Mouse (Mus musculus): ENCODE results near the gene Dnah11. TPM values are rescaled to one million over a fixed set of nuclear protein-coding genes. Genes with fewer than 3 reads are reported as not detected.

The Dnah11 gene
- total RNA-seq, 2 experiments from 2014 or later, result 0.42 to 0.63 TPM

DNA sequence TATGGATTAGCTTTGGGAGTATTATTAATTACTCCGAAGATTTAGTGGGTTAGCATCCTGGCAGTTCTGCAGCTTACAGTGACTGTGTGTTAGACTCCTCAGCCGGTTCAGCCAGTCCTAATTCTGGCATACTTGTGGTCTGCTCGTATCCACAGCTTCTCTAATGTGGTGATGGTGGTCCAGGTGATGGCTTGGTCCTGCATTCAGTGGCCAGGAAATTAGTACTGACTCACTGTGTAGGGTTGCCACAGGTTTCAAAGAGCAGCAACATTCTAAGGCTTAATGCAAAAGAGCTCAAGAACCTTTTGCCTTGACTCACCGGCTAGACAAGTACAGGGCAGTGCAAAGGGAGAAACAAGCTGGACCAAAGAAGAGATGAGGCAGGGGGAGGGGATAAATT, 103.9 kb downstream of the Dnah11 start:
- DNase-seq (ENCODE audit: low spot score in 2 of 2), result no peak

DNA sequence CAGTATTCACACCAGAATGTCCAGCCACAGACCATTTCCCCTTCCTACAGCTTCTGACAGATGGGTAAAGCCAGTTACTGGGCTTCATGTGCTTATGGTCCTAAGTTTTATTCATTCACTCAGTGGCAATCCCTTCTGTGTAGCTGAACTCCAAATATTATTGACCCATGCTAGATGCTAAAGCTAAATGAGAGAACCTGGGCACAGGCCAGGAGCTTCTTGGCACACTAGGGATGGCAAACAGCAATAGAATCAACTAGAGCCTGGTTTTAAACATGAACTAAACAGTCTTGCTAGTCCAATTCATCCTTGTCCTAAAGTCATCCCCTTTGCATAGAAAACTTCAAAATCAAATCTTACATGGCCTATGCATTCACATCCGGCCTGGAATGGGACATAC, 113.6 kb downstream of the Dnah11 start:
- DNase-seq (ENCODE audit: low spot score in 2 of 2), result no peak

DNA sequence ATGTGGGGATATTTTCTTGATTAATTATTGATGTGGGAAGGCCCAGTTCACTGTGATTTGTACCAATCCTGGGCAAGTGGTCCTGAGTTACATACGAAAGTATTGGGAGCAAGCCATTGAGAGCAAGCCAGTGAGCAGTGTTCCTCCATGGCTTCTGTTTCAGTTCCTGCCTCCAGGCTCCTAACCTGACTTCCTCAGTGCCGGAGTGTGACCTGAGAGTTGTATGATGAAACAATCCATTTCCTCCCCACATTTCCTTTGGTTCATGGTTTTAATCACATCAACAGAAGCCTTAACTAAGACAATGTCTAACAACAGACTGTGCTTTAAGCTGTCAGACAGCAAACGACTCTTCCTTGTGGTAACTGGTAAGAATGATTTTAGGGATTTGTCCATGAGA, 114.0 kb downstream of the Dnah11 start:
- DNase-seq (ENCODE audit: low spot score in 2 of 2), result no peak

DNA sequence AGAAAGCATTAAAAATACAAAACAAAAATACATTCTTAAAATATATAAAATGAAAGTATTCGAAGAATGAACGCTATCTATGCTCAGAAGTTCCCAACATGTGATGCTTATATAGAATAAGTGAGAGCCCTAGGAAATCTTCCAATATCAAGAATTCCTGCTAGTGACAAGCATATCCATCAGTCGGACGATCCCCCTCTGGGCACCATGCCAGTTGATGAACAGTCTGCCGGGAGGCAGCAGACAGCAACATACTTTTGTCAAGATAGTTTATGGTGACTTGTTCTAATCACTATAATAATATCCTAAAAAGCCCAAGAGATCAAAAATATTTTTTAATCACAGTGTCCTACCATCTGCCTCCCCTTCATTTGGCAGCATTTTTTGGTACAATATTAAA, 114.7 kb downstream of the Dnah11 start:
- DNase-seq (ENCODE audit: low spot score in 2 of 2), result no peak

DNA sequence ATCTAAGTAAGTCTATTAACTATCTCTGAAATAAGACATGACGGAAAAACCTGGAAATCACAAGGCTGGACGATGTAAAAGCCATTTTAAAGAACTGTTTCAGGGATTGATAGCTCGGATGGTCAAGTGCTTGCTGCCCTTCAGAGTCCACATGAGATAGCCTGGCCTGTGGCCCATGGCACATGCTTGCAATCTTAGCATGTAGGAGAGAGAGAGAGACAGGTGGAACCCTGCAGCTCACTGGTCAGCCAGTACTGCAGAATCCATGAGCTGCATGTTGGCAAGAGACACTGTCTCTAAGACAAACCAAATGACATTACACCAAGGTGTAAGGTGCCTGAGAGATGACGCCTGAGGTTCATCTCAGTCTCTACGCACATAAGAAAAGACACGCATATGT, 118.4 kb downstream of the Dnah11 start:
- no peak for DNase-seq (ENCODE audit: low spot score in 2 of 2)

DNA sequence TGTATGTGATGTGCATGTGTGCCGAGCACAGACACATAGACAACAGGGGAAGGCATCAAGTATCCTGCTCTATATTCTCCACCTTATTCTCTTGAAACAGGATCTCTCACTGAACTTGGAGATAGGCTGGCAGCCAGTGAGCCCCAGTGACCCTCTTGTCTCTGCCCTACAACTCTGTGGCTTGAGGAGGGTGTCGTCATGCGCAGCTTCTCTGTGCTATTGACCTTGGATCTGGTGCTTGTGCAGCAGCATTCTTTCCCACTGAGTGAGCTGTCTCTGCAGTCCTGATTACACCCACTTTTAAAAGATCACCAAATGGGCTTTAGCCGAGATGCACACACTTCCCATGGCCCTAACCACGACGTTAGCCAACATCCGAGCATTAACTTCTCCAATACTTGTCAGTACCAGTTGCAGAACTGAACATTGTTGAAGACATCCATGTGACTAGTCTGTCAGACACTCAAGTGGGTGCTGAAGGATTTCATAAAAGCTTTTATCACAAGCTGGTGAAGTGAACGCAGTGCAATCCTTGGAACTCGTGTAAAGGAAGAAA, 120.3 kb downstream of the Dnah11 start:
- DNase-seq (ENCODE audit: low spot score in 2 of 2), result no peak

DNA sequence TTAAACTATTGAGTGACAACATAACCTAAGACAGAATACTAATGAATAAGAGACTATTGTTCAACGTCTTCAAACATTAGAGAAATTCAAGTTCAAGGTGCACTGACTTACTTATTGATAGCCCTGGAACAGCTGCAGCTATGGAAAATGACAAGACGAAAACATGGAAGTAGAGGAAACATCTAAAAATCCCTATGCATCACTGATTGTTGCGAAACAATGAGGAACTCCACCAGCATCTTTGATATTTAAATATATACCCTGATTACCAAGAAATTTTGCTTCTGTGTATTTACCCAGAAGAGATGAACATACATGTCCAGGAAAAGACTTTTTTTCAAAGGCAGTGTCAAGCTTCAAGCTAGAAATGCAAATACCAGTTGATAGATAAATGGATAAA, 122.0 kb downstream of the Dnah11 start:
- DNase-seq (ENCODE audit: low spot score in 2 of 2), result no peak

DNA sequence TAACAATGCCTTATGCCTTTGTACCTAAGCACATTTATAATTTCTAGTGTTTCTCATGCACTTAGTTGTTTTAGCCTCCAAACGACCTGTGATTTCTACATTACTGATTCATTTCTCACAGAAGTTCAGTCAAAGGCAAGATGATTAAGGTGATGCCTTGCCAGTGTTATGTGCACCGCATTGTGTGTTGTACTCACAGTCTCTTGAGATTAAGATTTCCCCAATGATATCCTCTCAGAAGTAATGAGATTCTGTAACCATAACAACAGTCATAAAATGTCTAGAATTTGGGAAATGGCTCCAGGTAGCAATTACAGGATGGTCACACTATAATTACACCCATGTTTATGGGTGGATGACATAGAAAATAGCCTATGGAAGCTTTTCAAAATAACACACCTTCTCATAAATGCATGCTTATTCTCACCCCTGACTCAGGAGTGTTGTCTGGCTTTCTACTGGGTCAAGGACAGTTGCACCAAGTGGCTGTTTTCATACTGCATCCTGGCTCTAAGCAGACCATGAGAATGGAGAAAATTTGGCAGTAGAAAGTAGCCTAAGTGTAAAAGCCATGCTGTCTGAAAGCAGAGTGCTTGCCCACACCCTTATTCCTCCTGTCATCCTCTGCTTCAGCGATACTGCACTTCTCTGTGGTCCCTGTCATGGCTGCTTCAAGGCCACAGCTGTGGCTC, 126.5 kb downstream of the Dnah11 start:
- no peak for DNase-seq (ENCODE audit: low spot score in 2 of 2)

DNA sequence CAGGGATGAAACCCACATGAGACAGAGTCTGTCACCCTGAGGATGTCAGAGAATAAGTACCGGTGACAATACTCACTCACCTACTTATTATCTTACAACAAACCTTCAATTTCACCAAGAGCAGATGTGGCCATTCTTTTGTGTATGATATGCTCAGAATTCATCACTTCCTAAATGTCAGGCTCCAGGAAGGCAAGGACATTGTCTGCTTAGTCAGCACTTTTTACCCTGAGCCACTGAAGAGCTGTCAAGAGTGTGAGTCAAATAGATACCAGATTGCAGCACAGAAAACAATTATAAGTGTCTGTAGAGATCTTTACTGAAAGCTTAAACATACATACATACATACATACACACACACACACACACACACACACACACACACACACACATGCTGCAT, 127.2 kb downstream of the Dnah11 start:
- DNase-seq (ENCODE audit: low spot score in 2 of 2), result no peak

DNA sequence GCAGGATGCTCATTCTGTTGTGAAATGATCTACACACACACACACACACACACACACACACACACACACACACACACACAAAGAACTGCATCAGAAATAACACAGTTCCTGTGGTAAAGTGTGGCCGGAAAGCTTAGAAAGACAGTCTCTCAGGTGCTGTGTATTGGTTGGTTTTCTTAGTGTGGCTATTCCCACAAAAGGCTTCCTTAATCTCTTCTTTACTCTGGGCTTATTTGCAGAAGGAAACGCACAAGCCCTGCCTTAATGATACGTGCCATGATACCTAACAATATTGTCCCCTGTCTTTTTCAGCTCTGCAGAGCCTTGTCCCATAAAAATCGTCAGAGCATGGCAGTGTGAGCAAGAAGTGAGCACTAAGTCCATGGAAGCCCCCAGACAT, 130.1 kb downstream of the Dnah11 start:
- no peak for DNase-seq (ENCODE audit: low spot score in 2 of 2)

DNA sequence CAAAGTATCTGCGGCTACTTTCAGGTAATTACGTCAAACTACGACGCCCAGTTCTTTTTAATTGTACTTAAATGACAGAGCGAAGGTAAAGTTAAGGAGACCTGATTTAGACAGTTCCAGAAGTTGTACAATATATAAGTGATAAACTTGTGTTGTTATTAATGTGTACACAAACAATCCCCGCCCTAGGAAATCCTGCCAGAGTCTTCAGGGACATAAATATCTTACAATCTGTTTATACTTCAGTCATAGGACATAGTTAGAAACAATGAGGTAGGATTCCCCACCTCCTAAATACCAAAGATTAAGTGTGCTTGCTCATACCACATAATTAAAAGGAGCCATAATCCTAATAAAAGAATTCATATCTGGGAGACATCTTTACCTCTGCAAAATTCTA, 136.5 kb downstream of the Dnah11 start:
- DNase-seq (ENCODE audit: low spot score in 2 of 2), result no peak

DNA sequence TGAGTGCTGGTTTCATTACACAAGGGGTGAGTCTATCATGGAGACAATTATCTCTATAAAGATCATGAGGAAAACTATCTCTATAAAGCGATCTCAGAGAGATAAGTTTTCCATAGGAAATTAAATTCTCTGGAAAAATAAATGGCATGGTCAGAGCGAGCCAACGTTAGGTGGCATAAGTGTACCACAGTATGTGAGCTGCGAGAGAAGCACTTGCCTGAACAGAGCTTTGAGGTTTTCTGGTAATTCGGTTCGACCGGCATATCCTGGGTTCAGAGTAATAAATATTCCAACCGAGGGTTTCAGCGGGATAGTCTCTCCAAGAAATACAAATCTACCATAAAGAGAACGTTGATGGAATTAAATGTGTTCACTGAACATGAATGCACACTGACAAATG, 142.0 kb downstream of the Dnah11 start:
- DNase-seq (ENCODE audit: low spot score in 2 of 2), result peak; percentile 15 to 39

DNA sequence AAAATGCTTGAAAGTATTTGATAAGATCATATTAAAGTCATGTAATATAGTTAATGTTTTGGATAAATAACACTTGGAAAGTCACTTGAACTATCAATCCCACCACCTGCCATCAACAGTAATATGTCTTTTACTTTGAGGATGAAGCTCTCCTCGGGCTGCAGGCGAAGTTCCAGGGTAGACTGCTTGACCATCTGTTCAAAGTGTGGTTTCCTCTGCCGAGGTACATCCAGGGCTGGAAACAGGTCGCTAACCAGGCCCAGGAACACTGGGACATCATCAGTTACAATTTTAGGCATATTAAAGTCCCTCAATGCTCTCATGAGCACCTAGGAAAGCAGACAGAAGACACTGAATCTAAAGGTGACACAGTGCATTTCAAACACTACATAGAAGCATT, 153.5 kb downstream of the Dnah11 start:
- DNase-seq (ENCODE audit: low spot score in 2 of 2), result no peak

DNA sequence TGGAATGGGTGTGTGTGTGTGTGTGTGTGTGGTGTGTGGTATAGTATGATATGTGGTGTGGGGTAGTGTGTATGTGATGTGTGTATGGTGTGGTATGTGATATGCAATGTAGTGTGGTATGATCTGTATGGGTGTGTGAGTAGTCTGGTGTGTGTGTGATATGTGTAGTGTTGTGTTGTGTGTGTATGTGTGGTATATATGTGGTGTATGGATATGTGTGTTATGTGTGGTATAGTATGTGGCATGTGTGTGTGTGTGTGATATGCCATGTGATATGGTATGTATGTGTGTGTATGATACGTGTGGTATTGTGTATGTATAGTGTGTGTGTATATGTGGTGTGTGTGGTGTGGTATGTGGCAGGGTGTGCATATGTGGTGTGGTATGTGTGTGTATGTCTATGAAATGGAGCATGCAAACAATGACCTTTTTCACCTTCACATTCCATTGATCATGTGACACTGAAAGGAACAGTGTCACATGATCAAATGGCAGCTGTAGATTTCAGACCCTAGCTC, 155.7 kb downstream of the Dnah11 start:
- DNase-seq (ENCODE audit: low spot score in 2 of 2), result no peak

DNA sequence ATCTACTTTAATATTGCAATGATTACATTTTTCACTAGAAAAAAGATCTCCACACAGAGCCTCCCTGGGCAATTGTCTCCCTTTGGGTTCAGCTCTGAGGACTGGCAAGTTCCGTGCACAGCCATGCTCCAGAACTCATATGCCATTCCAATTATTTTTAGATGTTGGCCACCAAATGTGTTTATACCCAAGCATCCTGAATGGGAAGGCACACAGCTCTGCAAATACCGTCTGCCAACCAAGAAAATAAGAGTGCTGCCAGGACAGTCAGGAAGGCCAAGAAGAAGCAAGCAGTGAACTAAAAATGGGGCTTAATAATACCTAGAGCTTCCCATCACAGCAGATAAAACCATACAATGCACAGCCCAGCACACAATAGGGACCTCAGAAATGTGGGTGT, 156.6 kb downstream of the Dnah11 start:
- DNase-seq (ENCODE audit: low spot score in 2 of 2), result no peak

DNA sequence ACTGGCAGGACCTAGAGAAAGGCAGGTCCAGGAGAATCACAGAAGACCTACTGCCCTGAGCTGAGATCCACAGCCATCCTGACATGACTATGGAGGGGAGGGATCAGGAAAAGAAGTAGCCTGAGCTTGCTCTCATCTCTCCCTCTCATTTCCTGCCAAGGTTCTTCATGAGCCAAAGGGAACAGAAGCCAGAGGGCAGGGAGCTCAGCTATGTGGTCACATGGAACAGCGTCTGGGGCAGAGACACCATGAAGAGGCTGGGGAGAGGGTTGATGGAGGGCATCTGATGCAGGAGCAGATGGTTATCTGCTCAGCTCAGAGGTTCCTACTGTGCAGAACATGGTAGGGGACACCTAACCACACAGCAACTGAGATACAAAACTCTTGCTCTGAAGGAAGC, 163.9 kb downstream of the Dnah11 start:
- no peak for DNase-seq (ENCODE audit: low spot score in 2 of 2)

DNA sequence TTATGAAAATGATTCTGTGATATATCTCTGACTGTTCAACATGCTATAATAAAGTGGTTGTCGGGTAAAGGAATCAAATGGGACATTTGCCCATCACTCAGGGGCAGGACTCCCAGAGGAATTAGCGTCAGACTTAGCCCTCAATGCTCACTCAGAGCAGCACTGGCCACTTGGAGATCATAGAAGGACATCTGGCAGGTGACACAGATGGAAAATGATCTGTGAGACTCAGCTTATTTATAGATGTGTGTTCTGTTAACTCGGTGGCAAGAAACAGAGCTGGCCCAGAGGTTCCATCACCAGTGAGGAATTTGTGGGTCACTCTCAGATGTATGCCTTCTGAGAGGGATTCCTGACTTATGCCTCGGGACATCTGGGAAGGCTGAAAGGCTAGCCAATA, 173.1 kb downstream of the Dnah11 start:
- DNase-seq (ENCODE audit: low spot score in 2 of 2), result no peak

DNA sequence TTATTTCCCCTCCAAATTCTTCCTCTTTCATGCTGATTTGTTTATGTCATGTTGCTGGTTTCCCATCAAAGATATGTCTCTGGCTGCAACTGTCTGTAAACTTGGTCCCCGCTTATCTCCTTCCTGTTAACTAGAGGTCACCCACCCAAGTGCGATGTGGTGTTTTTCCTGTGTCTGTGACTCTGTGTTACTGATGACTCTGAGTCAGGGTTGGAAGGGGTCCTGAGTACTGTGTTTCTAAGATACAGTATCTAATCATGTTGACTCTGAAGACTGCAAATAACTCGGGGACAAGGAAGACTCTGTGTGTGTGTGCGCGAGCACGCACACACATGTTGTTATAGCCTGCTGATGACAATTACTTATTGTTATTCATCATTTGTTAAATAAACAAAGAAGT, 179.9 kb downstream of the Dnah11 start:
- DNase-seq (ENCODE audit: low spot score in 2 of 2), result no peak

DNA sequence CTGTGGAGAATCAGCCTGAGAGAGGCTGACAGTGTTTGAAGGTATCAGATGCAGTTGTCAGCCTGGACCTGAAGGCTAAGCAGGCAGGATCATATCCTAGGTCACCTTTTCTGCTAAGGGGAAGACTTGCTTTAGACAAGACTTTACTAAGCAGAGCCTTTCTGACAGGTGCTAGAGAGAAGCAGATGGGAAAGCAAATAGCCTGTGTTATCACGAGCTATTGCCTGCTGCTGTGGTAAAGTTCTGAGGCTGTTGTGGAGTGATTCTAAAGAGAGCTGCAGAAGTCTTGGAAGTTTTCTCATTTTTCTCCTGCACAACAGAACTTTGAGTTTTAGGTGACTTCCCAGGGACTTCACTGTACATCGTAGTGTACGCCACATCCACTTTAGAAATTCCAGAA, 185.0 kb downstream of the Dnah11 start:
- no peak for DNase-seq (ENCODE audit: low spot score in 2 of 2)

DNA sequence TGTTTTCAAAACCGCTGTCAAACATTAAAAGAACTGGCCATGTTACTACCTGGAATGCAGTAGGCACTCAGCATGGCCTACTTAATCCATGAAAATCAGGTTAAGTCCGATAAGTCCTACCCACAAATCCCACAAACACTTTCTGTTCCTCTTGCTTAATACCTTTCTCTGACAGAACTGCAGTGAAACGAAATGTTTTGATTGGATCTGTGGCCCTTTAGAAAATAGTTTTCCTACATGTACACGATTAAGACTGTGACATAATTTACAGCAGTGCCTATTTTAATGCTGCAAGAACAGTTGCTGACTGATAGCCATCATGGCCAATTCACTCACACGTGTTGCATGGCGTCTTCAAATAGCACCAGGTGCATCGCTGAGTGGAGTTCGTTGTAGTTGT, 186.9 kb downstream of the Dnah11 start:
- DNase-seq (ENCODE audit: low spot score in 2 of 2), result no peak

DNA sequence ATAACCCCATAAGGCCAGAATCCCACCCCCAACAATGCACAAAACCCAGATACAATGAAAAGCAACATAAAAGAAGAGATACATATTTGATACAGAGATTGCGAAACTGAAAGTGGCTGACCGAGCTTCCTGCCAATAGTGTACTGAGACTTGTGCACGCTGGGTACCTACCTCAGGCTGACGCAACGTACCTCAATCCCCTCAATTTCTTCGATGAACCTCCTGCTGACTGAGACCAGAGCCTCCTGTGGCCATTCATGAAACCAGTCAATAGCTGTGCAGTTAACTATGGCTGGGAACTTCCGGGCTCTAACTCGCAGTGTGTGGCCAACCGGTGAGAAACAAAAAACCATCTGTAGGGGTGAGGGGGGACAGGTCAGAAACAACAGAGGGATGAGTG, 203.9 kb downstream of the Dnah11 start:
- DNase-seq (ENCODE audit: low spot score in 2 of 2), result no peak

DNA sequence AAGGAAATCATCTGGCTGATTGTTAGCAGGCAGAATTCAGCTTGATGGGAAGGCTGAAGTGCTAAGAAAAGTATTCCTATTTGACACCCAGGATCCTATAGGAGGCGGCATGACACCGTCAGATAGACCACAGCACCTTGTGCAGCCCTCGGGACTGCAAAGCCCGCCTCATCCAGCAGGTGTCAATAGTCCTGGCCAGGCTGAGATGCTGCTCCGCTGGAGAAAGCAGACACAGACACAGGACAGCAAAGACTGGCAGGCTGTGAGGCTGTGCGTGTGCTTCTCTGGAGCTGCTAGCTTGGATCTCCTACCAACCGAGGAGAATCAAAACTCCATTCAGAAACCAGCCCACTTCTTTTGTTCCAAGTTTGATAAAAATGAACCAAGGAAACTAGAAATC, 205.3 kb downstream of the Dnah11 start:
- DNase-seq (ENCODE audit: low spot score in 2 of 2), result peak; percentile 31 to 41

Data from left cerebral cortex, adult 18-20 months (tissue).